Mouse (Mus musculus) forebrain, embryonic 15.5 days (tissue): ENCODE data around the gene Cidec. TPM values are rescaled to one million over a fixed set of nuclear protein-coding genes. Genes with fewer than 3 reads are reported as not detected.

ENCODE experiments used
- ATAC-seq: fragments of 200-750 bp; cut with Nextera tagmentation; replicated peaks from 2 replicates; pipeline ENCODE4 v1.8.0; 2017; ENCODE audit warnings: mild to moderate bottlenecking, moderate TSS enrichment, moderate library complexity
- H3K27ac ChIP-seq: fragments of 300-500 bp; sonication (generic); replicated peaks from 2 replicates; pipeline ENCODE4 v1.5.1; 2015; ENCODE audit warnings: mild to moderate bottlenecking, inconsistent platforms
- H3K27me3 ChIP-seq: fragments of 300-500 bp; sonication (generic); 2 replicates; pipeline ENCODE4 v1.6.1; 2015; ENCODE audit warnings: inconsistent platforms
- H3K36me3 ChIP-seq: fragments of 300-500 bp; sonication (generic); 2 replicates; pipeline ENCODE4 v1.6.1; 2015; ENCODE audit warnings: mild to moderate bottlenecking, inconsistent platforms
- H3K4me1 ChIP-seq: fragments of 300-500 bp; sonication (generic); 2 replicates; pipeline ENCODE4 v1.6.1; 2015; ENCODE audit warnings: inconsistent platforms
- H3K4me2 ChIP-seq: fragments of 300-500 bp; sonication (generic); replicated peaks from 2 replicates; pipeline ENCODE4 v1.6.1; 2015; ENCODE audit warnings: mild to moderate bottlenecking, inconsistent platforms
- H3K4me3 ChIP-seq: fragments of 300-500 bp; sonication (generic); 2 replicates; pipeline ENCODE4 v1.5.1; 2015; ENCODE audit warnings: mild to moderate bottlenecking, inconsistent platforms
- H3K9ac ChIP-seq: fragments of 300-500 bp; sonication (generic); replicated peaks from 2 replicates; pipeline ENCODE4 v1.6.1; 2015; ENCODE audit warnings: mild to moderate bottlenecking, inconsistent platforms
- H3K9me3 ChIP-seq: fragments of 300-500 bp; sonication (generic); 2 replicates; pipeline ENCODE4 v1.6.1; 2016; ENCODE audit warnings: inconsistent platforms
- WGBS: fragments of 180-500 bp; shearing (Covaris S2); methylation state at CpG from one replicate; pipeline ENCODE4 v1.1.7; 2015; ENCODE audit warnings: mixed read lengths; 5-methylcytosine and 5-hydroxymethylcytosine counted together
- microRNA-seq: library from miRNA; unstranded; fragments of <30 nt; microRNA quantifications from one replicate; pipeline ENCODE4, GENCODE M21; 2016
- polyA plus RNA-seq: library from polyadenylated mRNA; unstranded; fragments of >200 nt; fragmentation: Nextera tagmentation; extraction: Ambion mirVana; gene quantifications from 2 replicates; pipeline ENCODE4 v1.2.1, GENCODE M21; 2015

Cidec gene
- polyA plus RNA-seq, 1 experiment from 2014 or later, result not detected

DNA sequence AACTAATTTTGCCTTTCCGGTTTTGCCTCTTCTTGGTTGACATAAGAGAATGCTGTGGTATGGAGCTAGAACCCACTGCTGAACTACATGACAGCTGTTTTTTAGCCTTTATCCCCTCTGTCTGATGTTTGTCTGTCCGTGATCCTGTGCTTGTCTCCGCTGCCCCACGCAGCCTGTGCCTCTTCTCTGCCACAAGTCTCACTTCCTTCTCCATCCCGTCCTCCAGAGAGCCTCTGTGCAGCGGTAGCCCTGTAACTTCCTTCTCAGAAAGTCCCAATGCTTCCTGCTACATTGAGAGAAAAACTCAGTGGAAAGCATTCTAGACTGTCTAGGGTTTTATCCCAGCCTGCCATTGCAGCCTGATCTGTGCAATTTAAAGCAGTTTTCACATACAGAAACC, 56.3 kb downstream of the Cidec start:
- H3K27ac ChIP-seq, result no peak overlapping the region
- H3K36me3 ChIP-seq, result peaks cover 49% of the 10 kb centered on the region
- H3K9me3 ChIP-seq, result no peaks in the 10 kb centered on the region
- H3K4me3 ChIP-seq, result peak overlapping the region; percentile 92; the same call in 1 of the 2 replicates
- WGBS, result 91% methylated on average over 6 of the region's 6 CpGs
- H3K4me2 ChIP-seq, result peak overlapping the region; percentile 92
- peaks cover 28% of the 10 kb centered on the region for H3K4me1 ChIP-seq
- no peak overlapping the region for H3K9ac ChIP-seq
- H3K27me3 ChIP-seq, result no peaks in the 10 kb centered on the region
- no peak for ATAC-seq

DNA sequence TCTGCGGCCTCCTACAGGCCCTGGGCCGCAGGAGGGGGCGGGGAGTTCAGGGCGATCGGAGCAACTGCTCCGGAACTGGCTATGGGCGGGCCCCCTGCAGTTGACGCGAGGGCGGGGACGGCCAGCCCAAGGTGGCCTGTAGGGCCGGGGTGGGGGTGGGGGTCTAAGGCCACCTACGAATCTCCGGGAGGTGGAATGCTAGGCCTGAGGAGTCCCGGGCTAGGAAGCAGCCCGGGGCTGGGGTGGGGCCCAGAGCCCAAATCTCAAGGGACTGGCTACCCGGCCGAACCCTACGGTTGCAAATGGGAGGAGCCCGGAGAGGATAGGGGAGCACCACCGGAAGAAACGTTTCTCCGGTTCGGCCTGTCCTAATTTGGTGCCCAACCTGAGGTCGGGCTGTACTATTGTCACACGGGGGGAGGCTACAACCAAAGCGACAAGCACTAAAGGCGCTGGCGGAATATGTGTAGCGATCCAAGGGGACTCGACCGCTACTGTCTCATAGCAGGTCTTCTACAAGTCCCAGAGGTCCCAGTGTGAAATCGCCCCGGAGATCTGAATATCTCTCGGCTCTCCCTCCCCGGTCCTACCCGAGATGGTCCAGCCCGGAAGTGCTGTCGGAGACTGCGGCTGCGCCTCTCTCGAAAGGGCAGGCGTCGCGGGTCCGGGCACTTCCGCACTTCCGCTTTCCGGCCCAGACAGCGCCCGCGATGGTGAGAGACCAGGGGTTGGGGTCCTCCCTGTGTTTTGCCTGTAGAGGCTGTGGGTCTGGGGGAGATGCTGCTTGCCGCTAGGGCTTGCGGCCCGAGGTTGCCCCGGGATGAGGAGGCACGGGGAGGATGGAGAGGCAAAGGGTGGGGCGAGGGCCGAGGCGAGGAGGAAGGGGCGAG, 57.8 kb downstream of the Cidec start, which contains the start of the genes Tada3 and Arpc4:
Tada3 (minus strand) TSS at position 388 of the 890 bp plus-strand sequence.
Arpc4 (plus strand) TSS at position 620 of the 890 bp plus-strand sequence.
- H3K4me2 ChIP-seq, result peak within 1 kb of the TSS; percentile 92
- H3K4me3 ChIP-seq, result peak within 1 kb of the TSS; percentile 92
- H3K9me3 ChIP-seq, result no peaks in the 10 kb centered on the region
- WGBS, result under 1% methylated on average over 60 of the region's 61 CpGs
- peak; percentile 96 for ATAC-seq
- peaks cover 28% of the 10 kb centered on the region for H3K4me1 ChIP-seq
- peaks cover 50% of the 10 kb centered on the region for H3K36me3 ChIP-seq
- H3K27ac ChIP-seq, result peak within 1 kb of the TSS; percentile 93
- peak within 1 kb of the TSS; percentile 91 for H3K9ac ChIP-seq
- H3K27me3 ChIP-seq, result no peaks in the 10 kb centered on the region

DNA sequence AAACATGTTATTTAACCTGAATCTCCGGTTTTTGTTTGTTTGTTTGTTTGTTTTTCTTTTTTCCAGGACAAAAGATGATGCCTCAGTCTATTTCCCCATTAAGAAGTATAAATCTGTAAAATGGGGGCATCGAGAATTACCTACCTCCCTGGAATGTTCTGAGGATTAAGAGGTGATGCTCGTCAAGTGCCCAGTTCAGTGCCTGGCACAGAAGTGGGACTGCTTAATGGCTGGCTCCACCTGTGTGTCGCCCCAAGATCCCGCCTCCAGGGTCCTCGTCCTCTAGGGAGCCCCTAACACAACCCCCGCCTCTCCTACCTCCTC, 58.4 kb downstream of the Cidec start:
- Histone ChIP-seq H3K27ac (peak overlapping the region; percentile 93), H3K36me3 (peaks cover 54% of the 10 kb centered on the region), H3K4me1 (peaks cover 28% of the 10 kb centered on the region), H3K4me3 (peak overlapping the region; percentile 92), H3K9ac (peak overlapping the region; percentile 91), H3K9me3 (no peaks in the 10 kb centered on the region), H3K4me2 (peak overlapping the region; percentile 92), H3K27me3 (no peaks in the 10 kb centered on the region)
- no peak for ATAC-seq
- WGBS, result 9% methylated on average over 7 of the region's 7 CpGs

Small RNA genes within 50 kb of the gene (microRNA-seq; reads per million reads assigned to microRNA genes)
- gene Gm24387, result not detected

Other genes with a start within 250 kb of the Cidec start
- 42.3 and 44.6 TPM in 2 replicates for gene Lhfpl4, start 240.4 kb downstream of the Cidec start, polyA plus RNA-seq
- 47.0 and 53.8 TPM in 2 replicates for gene Mtmr14, start 197.9 kb downstream of the Cidec start, polyA plus RNA-seq
- 0.34 and 0.39 TPM in 2 replicates for gene Cpne9, start 153.5 kb downstream of the Cidec start, polyA plus RNA-seq
- gene Brpf1, start 128.6 kb downstream of the Cidec start, polyA plus RNA-seq, result 19.6 and 22.2 TPM in 2 replicates
- gene Ogg1, start 108.8 kb downstream of the Cidec start, polyA plus RNA-seq, result 11.6 and 11.8 TPM in 2 replicates
- 79.0 and 88.0 TPM in 2 replicates for gene Camk1, start 91.8 kb downstream of the Cidec start, polyA plus RNA-seq
- gene Tada3, start 57.9 kb downstream of the Cidec start, polyA plus RNA-seq, result 79.4 and 82.2 TPM in 2 replicates
- 390 and 428 TPM in 2 replicates for gene Arpc4, start 57.6 kb downstream of the Cidec start, polyA plus RNA-seq
- 7.6 and 8.1 TPM in 2 replicates for gene Ttll3, start 46.5 kb downstream of the Cidec start, polyA plus RNA-seq
- gene Rpusd3, start 16.4 kb downstream of the Cidec start, polyA plus RNA-seq, result 14.8 and 23.3 TPM in 2 replicates
- gene Jagn1, start 6.8 kb upstream of the Cidec start, polyA plus RNA-seq, result 89.2 and 93.1 TPM in 2 replicates
- gene Il17re, start 22.7 kb upstream of the Cidec start, polyA plus RNA-seq, result not detected in 2 replicates
- 1.6 and 2.4 TPM in 2 replicates for gene Il17rc, start 35.7 kb upstream of the Cidec start, polyA plus RNA-seq
- gene Creld1, start 47.5 kb upstream of the Cidec start, polyA plus RNA-seq, result 63.8 and 66.7 TPM in 2 replicates
- gene Prrt3, start 66.2 kb upstream of the Cidec start, polyA plus RNA-seq, result 5.1 and 6.0 TPM in 2 replicates
- 94.9 and 103 TPM in 2 replicates for gene Emc3, start 95.9 kb upstream of the Cidec start, polyA plus RNA-seq
- gene Fancd2, start 95.9 kb upstream of the Cidec start, polyA plus RNA-seq, result 6.5 and 6.7 TPM in 2 replicates
- gene Fancd2os, start 165.0 kb upstream of the Cidec start, polyA plus RNA-seq, result 0.22 TPM in 1 of 2 replicates, not detected in the other
- 239 and 240 TPM in 2 replicates for gene Brk1, start 169.0 kb upstream of the Cidec start, polyA plus RNA-seq
- gene Vhl, start 188.2 kb upstream of the Cidec start, polyA plus RNA-seq, result 79.6 and 83.6 TPM in 2 replicates
- 1.3 and 1.5 TPM in 2 replicates for gene Irak2, start 202.7 kb upstream of the Cidec start, polyA plus RNA-seq